Mouse (Mus musculus) gastrocnemius, adult 8-10 months (tissue): Measurements from ENCODE around the gene Slc25a1. TPM values are rescaled to one million over a fixed set of nuclear protein-coding genes. Genes with fewer than 3 reads are reported as not detected.

Experiments used
- DNase-seq, 2 experiments: peaks; one replicate each; pipeline ENCODE4 v3.0.0; 2022; ENCODE audit warnings: low spot score in 2 of 2
- total RNA-seq, 4 experiments: library from RNA; stranded (reverse); gene quantifications; 2 replicates each; pipeline ENCODE4 v1.2.4; 2022

Gene Slc25a1
- total RNA-seq, 4 experiments from 2014 or later, result 1.1 to 6.7 (median 3.7) TPM

DNA sequence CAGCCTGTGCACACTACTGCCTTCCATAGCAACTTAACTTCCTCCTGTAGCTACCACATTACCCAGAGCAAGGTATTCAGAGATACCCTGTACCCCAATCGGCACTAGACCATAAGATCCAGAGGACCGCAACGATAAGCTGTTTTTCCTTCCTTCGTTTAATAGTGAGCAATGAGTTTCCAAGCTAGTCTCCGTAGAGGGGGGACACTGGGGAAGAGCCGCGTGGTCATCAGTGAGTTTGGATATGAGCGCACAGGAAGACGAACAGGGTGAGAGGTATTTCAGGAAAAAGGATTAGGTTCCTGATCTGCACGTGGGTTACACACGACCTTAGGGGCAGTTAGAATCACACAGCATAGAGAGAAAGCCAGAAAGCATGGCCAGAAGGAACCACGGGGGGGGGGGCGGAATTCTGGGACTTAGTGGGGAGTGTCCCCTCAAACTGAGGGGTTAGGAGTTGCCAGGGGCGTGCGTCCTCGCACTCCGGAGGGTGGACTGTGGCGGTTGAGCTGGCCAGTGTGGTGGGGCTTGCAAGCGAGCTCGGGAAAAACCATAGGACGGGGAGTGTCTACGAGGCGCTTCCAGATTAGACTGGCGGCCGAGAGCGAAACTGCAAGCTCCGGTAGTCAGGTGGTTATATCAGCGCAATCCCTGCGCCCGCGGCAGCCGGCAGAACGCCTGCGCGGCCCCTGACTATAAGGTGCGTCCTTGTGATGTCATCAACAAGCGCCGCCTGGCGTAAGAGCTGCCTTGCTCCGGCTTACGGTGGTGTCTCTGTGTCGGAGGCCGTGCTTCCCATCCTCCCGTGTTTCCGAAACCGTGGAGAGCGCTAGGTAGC lies 6.5 kb downstream of the Slc25a1 start:
- DNase-seq, result peak; percentile 88 to 94

DNA sequence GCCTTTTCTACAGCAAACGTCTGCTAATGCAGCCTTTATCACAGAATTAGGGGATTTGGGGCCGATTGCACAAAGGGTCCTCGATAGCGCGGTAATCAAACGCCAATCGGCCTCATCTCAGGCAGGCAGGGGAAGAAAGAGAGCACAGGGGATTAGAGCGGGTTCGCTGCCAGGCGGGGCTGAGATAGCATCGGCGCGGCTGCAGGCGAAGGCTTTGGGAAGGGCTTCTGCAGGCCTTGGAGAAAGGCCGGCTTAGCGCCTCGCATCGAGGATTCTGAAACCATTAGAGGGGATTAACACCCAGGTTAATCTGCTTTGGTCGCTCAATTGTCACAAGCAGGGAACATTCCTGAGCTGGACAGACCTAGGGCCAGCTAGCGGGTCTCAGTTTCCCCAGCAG lies 7.4 kb downstream of the Slc25a1 start:
- no peak for DNase-seq

DNA sequence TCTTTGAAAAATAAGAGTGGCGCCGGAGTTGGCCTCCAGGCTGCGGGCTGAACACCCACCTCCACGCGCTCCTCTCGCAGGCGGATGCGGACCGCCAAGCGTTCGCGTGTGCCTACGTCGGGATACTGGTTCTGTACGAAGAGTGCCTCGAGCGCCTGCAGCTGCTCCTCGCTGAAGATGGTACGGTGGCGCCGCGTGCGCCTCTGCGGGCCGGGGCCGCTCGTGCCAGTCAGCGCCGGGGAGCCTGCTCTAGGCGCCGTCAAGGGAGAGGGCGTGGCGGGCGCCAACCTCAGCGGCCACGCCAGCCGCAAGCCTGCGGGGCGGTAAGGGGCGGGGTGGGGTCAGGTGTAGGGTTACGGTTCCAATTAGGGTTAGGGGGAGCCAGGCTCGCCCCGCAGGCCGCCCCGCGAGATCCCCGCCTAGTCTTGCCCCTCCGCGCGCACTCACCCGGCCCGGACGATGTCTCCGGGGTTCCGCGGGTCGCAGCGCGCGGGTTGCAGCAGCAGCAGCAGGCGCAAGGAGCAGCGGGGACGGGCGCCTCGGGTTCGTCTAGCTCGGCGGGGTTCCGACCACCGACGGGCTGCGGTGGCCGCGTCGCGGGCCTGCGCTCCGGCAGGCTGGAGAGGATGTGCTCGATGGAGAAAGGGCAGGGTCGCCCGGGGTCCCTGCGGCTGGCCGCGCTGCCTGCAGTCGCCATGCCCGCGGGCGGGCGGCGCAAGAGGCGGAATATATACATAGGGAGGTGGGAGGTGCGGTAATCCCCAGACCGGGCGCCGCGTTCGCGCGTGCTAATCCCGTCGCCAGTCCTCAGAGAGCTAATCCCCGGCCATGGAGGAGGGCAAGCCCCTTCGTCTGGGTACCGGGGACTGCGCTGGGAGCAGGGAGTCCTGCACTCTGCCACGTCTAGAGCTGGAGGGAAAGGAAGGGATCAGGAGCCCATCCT lies 13.4 kb downstream of the Slc25a1 start, which contains the start of gene Gsc2:
TSS of gene Gsc2 (minus strand) at position 753 of the 943 bp plus-strand sequence.
- DNase-seq, result no peak

DNA sequence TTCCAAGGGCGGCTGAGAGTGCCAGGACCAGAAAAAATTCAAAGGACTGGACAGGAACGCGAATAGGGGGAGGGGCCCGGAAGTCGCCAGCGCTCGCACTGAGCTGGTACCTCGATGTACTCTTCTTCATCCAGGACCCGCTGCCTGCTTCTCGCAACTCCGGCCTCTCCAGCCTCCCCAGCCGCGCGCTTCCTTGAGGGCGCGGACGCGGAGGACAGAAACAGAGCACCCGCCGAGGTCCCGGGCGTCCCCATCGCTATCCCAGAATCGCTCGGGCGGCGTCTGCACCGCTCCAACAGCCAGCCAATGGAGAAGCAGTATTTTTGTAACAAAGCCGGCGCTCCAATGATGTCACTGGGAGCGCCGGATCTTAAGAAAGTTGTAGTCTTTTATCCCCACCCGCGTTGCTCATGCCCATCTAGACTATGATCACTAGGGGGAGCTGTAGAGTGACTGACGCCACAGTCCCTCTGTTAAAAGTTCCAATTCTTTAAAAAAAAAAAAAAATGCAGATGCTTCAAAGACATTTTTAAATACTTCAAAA lies 16.9 kb downstream of the Slc25a1 start, which contains the start of gene Ess2:
TSS of gene Ess2 (minus strand) at position 297 of the 544 bp plus-strand sequence.
- peak; percentile 80 to 87 for DNase-seq

DNA sequence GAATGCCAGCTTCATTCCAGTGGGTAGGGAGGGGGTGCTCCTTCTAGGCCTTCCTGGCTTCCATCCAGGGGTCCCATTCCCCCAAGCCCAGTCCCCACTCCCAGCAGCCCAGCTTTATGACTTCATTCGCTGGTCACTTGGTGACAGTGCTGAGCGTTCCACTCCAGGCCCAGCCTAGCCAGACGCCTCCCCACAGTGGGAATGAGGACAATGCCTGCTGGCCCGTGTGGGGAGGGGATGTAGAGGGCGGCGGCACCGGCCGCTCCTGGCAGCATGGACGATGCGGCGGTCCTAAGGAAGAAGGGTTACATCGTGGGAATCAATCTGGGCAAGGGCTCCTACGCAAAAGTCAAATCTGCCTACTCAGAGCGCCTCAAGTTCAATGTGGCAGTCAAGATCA lies 29.6 kb downstream of the Slc25a1 start, which contains the start of the genes Dgcr2 and Tssk2:
TSS of gene Dgcr2 (minus strand) at position 101 of the 400 bp plus-strand sequence.
TSS of gene Tssk2 (plus strand) at position 176 of the 400 bp plus-strand sequence.
- no peak for DNase-seq

DNA sequence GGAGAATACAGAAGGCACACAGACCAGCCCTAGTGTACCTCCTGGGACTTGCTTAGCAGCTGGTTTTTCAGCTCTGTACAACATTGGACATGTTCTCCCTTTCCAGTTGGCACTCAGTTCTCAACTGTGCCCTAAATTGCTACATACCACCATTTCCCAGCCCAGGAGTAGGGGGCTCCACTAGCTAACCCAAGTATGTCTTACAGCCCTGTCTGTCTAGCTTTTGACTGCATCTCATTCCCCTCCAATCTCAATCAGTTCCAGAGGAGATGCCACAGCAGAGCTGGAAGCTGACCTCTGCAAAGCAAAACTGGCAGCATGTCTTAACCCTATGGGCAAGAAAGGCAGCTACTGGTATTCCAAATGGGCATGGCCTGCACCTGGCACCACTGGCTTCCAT lies 31.9 kb downstream of the Slc25a1 start:
- DNase-seq, result no peak

DNA sequence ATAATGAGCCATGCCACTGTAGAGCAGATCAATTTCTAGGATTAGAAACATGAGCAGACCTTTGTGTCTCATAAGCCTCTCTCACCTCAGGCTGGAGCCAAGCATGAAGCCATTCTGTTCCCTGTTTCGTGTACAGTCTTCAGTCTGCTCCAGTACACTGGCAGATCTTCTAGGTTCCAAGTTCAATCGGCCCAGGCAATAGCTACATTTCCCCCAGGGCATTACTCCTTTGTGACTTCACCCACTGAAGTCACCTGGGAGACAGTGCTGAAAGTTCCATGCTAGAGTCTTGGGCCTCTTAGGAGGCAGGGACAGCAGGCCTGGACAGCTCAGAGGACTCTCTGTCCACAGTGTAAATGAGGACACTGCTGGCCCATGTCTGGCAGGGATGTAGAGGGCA lies 34.1 kb downstream of the Slc25a1 start, which contains the start of gene Tssk1:
TSS of gene Tssk1 (plus strand) at position 301 of the 400 bp plus-strand sequence.
- DNase-seq, result no peak

DNA sequence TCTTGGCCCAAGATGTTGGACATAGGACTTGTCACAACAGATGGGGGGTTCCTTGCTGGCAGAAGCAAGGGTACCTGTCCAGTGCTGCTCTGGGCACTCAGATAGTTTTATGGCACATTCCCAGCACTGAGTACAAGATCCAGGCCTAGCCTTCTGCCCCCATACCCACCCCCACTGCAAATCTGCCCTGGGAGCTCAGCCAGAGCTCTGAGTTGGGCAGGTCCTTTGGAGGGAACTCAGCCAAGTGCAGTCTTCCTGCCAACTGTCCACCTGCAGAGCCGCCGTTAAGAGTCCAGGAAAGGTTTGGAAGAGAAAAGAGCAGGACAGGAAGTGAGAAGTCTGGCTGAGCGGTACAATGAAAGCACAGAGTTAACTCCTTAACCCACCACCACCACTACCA lies 35.4 kb downstream of the Slc25a1 start:
- no peak for DNase-seq

DNA sequence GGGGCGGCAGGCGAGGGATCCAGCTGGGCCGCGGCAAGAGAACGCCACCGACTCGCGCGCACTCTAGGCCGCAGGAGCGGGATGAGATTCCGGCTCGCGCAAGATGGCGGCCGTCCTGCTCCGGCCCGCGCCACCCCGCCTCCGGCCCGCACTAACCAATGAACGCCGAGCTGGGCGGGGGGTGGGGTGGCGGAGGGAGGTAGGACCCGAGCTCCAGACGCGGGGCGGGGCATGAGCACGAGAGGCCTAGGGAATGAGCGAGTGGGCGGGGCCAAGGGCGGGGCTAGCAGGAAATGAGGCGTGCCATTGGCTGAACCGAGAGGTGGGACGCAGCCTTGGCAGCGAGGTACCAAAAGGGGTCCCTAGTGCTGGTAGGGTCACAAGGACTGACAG lies 36.5 kb downstream of the Slc25a1 start, which contains the start of gene Gm20518:
TSS of gene Gm20518 (minus strand) at position 105 of the 393 bp plus-strand sequence.
- peak; percentile 99 for DNase-seq

DNA sequence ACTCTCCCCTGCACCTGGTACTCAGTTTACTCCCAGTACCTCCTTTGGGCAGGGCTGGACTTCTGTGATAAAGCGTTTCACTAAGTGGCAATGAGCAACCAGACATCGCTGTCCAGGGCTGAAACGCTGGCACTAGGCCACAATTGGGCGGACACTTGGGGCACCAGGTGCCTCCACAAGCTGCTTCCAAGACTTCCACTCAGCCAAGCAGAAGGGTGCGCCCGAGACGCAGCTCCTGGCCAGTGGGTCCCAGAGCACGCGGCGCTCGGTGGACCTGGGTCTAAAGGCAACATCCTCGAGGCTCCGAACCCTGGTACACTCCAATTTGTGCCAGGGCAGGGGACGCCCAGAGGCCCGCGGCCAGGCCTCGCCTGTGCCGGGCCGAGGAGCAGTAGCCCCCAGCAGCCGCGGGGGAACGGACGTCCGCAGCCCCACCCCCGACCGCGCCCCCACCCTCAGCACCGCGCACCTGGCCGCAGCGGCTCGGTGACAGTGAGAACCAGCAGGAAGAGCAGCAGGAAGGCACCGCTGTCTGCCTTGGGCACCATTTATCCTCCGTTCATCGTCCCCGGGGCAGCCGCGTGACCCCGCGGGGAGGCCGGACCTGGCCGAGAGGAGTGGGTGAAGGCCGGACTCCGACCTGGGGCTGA lies 37.0 kb downstream of the Slc25a1 start:
- peak; percentile 61 to 80 for DNase-seq

DNA sequence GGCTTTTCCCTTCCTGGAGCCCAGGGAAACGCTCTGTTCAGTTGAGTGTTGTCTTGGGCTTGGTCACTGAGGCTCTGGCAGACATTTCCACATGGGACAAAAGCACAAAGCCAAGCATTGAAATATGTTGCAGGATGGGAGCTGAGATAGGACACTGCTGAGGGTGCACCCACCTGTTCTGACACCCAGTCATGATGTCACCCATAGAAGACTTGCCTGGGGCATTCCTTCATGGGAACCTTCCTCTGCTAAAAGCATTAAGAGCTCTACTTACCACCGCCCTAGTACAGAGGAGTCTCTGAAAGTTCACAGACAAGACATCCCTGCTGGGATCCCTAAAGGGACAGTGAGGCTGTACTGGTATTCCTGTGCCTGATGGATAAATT lies 37.7 kb downstream of the Slc25a1 start:
- no peak for DNase-seq

DNA sequence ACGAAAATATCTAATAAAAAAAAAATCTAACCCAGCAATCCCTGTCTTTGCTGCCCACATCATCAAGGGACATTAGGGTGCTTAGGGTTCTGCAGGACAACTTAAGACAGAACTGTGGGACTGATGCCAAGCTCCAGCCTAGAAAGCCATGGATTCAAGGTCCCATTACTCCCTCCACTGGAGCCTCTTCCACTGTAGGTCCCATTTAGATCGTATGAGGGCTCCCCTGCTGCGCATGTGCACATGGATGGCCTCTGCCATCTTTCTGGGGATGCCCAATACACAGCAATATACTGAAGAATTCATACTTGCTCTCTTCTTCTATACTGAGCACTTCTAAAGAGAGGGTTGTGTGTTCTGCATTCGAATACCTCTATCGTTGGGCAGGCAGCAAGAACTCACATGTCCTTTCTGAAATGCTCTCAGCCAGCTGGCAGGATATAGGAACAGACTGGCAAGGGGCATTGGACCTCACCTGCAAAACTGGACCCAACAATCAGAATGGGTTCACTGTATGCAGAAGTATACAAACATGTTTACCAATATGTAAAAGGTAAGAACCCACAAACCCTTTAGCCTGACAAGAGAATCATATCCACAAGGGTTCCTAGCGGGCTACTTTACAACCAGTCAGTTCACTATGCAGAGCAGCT lies 38.2 kb downstream of the Slc25a1 start:
- no peak for DNase-seq

DNA sequence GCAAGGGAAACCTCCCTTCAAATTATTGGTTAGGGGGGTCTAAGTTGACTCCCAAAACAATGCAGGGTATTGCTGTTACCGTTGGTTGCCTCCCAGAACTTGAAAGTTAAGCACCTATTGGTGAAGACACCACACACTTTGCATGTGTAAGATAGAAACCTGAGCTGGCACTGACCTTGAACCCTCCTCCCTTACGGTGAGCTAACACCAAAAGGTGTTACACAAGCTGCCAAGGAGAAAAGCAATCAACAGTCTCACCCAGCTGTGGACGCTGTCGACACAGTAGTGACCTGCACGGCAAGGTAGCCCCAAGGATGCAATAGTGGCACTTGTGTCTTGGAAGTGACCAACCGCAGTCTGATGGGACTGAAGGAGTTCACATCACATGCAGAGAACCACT lies 43.9 kb downstream of the Slc25a1 start:
- DNase-seq, result no peak

DNA sequence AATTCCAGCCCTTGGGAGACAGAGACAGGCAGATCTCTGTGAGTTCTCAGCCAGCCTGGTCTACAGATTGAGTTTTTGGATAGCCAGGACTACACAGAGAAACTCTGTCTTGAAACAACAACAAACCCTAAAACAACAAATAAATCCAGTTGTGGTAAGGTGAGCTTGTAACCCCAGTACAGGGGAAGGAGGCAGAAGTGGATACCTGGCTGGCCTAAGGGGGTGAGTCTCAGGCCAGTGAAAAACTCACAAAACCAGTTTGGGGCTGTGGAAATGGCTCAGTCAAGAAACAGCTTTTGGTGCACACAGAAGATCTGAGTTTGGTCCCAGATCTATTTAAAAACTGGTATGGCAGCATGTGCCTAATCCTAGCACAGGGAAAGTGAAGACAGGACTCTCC lies 45.8 kb downstream of the Slc25a1 start:
- no peak for DNase-seq

DNA sequence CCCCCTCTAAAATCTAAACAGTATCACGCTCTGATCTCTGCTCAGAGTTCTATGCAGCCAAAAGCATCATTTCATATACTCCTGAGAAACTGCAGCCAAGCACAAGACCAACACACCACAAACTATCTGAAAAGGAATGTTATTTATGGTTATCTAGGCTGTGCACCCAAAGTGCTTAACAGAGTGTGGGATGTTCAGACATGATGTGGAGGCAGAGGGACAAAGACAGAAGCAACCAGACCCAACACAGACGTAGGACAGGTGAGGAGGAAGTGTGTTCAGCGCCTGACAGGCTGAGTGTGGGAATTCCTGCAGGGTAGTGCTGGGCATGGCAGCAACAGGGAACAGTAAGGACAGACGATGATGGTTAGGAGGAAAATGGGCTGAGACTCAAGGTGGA lies 48.4 kb downstream of the Slc25a1 start:
- no peak for DNase-seq

DNA sequence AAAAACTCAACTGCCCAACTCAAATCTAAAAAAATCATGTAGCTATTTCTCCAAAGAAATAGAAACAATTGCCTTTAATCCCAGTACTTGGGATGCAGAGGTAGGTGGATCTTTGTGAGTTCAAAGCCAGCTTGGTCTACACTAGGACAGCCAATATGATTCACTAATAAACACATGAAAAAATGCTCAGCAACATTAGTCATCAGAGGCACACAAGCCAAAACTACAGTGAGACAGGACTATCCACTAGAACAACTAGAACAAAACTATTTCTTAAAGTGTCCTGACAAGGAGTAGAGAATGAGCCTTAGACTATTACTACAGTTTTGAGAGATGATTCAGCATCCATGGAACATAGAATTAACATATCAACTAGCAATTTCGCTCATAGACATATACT lies 51.9 kb downstream of the Slc25a1 start:
- no peak for DNase-seq
